Comparison of ENCODE assay signal across 8 mouse cellular contexts in the genomic region with DNA sequence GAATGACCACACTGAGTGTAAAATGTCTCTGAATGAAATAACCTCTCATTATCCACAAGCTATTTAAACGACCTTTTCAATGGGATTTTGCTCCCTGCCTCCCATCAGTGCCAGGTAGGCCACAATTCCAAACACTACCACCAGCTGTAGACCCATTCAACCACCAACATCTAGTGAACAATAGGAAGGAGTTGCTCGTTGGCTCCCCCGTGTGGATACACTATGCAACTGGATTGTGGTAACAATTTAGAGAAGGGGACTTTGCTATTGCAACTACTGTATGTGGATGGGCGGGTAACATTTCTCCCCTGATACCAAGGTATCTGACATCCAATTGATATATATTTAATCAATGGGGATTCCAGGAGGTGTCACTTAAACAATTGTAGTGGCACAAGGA. TPM values are rescaled to one million over a fixed set of nuclear protein-coding genes. Genes with fewer than 3 reads are reported as not detected.
A peak's percentile ranks its signal among the peaks of the same experiment; 100 is the strongest.
DNase-seq lines count a peak whose midpoint lies in the region; TF ChIP-seq lines count a peak whose summit lies in the region.

No protein-coding gene starts in this region.

- no peaks in the 10 kb centered on the region for H3K4me1 ChIP-seq in spleen, adult 2 months (ENCODE audit: control insufficient read depth, insufficient read depth, insufficient read length)

- 21% methylated on average over 4 of the region's 4 CpGs for WGBS in spleen, adult 2 months

- TF ChIP-seq POLR2A in spleen, adult 2 months (IDR thresholded peaks at IDR 0.05; ENCODE audit: low read depth, low read length) = no peak

- DNase-seq in gastrocnemius, adult 2 months = peak; percentile 36
- DNase-seq in gastrocnemius, postnatal 25 days = no peak
- peak; percentile 75 for DNase-seq in B cell, adult 2 months
- DNase-seq in adrenal gland, adult 2 months = peak; percentile 55
- peak; percentile 31 for DNase-seq in embryo, embryonic 9.5 days (ENCODE audit: extremely low spot score)
- DNase-seq in kidney, postnatal 25 days = peak; percentile 58 to 81
- peak; percentile 74 for DNase-seq in lung, postnatal 14 days
- peak in 1 of 2 experiments; percentile 56 for DNase-seq in spleen, adult 2 months (ENCODE audit: low read depth in 1 of 2, low spot score in 2 of 2)

- peak; percentile 72 for TF ChIP-seq CTCF in gastrocnemius, adult 2 months (IDR thresholded peaks at IDR 0.05)
- peak; percentile 35; the same call in 1 of the 2 replicates for TF ChIP-seq CTCF in spleen, adult 2 months (IDR thresholded peaks at IDR 0.05; ENCODE audit: extremely low read depth, insufficient read depth, insufficient read length, insufficient replicate concordance)

- no peak overlapping the region for H3K4me3 ChIP-seq in gastrocnemius, adult 2 months
- H3K4me3 ChIP-seq in spleen, adult 2 months (ENCODE audit: extremely low read depth, insufficient read depth, insufficient read length) = no peak overlapping the region

- no peaks in the 10 kb centered on the region for H3K27me3 ChIP-seq in spleen, adult 2 months (ENCODE audit: control insufficient read depth, insufficient read depth, low read length)

- intact Hi-C loops in gastrocnemius, adult 2 months (cut with DNase I) = no loop called here

- H3K27ac ChIP-seq in gastrocnemius, adult 2 months = no peak overlapping the region
- H3K27ac ChIP-seq in spleen, adult 2 months (ENCODE audit: insufficient read depth, low read length) = no peak overlapping the region

- no peaks in the 10 kb centered on the region for H3K36me3 ChIP-seq in spleen, adult 2 months (ENCODE audit: control insufficient read depth, insufficient read depth, low read length)

RNA-seq across cellular contexts. Expression of a gene that starts 31.2 kb away (rescaled TPM):
- total RNA-seq in gastrocnemius, adult 2 months (2021) = under 1 TPM; 0.50 to 0.54 TPM
- 1 to 10 TPM in 1 of 2 experiments, under 1 TPM in 1; 0.40 to 1.8 TPM for total RNA-seq in gastrocnemius, postnatal 25 days (2021)
- not detected for total RNA-seq in adrenal gland, adult 2 months (2021)
- polyA plus RNA-seq in adrenal gland, adult 2 months (2012; rRNA removed) = not detected in 2 replicates
- polyA plus RNA-seq in spleen, adult 2 months (2012; rRNA removed) = 0.40 and 0.55 TPM in 2 replicates

RNA-seq across cellular contexts. Expression of a gene that starts 47.4 kb away (rescaled TPM):
- total RNA-seq in gastrocnemius, adult 2 months (2021) = not detected
- total RNA-seq in gastrocnemius, postnatal 25 days (2021) = not detected
- 1 to 10 TPM in 1 of 2 experiments, under 1 TPM in 1; 0.61 to 1.3 TPM for total RNA-seq in adrenal gland, adult 2 months (2021)
- 0.70 and 0.97 TPM in 2 replicates for polyA plus RNA-seq in adrenal gland, adult 2 months (2012; rRNA removed)
- 2.0 and 2.2 TPM in 2 replicates for polyA plus RNA-seq in spleen, adult 2 months (2012; rRNA removed)
